Mouse (Mus musculus): Measurements from ENCODE around the gene Olig1. TPM values are rescaled to one million over a fixed set of nuclear protein-coding genes. Genes with fewer than 3 reads are reported as not detected.

Olig1 gene
- polyA plus RNA-seq, 2 experiments from 2014 or later = not detected

GRCm38 (mm10) chr16:91314114-91314775 lies 44.7 kb downstream of the Olig1 start:
- no peak for ATAC-seq

GRCm38 (mm10) chr16:91320191-91320590 lies 50.6 kb downstream of the Olig1 start:
- ATAC-seq = no peak

GRCm38 (mm10) chr16:91320608-91321007 lies 51.0 kb downstream of the Olig1 start:
- no peak for ATAC-seq

Other genes with a start within 250 kb of the Olig1 start
- 100 to 1,000 TPM; 121 to 128 TPM for gene Paxbp1, start 225.2 kb upstream of the Olig1 start, polyA plus RNA-seq (2017; shearing (Covaris generic))
- 1 to 10 TPM; 1.5 to 2.0 TPM for gene 4932438H23Rik, start 174.7 kb upstream of the Olig1 start, polyA plus RNA-seq (2017; shearing (Covaris generic))
- not detected for gene Olig2, start 44.3 kb upstream of the Olig1 start, polyA plus RNA-seq (2017; shearing (Covaris generic))
- 10 to 100 TPM; 45.8 to 48.2 TPM for gene Ifnar2, start 103.0 kb downstream of the Olig1 start, polyA plus RNA-seq (2017; shearing (Covaris generic))
- not detected for gene Gm21970, start 121.9 kb downstream of the Olig1 start, polyA plus RNA-seq (2017; shearing (Covaris generic))
- gene Il10rb, start 136.4 kb downstream of the Olig1 start, polyA plus RNA-seq (2017; shearing (Covaris generic)) = 100 to 1,000 TPM; 131 to 143 TPM
- gene Ifnar1, start 215.5 kb downstream of the Olig1 start, polyA plus RNA-seq (2017; shearing (Covaris generic)) = 100 to 1,000 TPM in 1 of 2 experiments, 10 to 100 TPM in 1; 86.0 to 120 TPM

All from CD4-positive, CD25-positive, alpha-beta regulatory T cell, adult 4 months (primary cell).